Mouse (Mus musculus): Measurements from ENCODE around the gene Dbp. TPM values are rescaled to one million over a fixed set of nuclear protein-coding genes. Genes with fewer than 3 reads are reported as not detected.

Dbp gene
- polyA plus RNA-seq, 1 experiment from 2014 or later: 6.4 TPM

DNA sequence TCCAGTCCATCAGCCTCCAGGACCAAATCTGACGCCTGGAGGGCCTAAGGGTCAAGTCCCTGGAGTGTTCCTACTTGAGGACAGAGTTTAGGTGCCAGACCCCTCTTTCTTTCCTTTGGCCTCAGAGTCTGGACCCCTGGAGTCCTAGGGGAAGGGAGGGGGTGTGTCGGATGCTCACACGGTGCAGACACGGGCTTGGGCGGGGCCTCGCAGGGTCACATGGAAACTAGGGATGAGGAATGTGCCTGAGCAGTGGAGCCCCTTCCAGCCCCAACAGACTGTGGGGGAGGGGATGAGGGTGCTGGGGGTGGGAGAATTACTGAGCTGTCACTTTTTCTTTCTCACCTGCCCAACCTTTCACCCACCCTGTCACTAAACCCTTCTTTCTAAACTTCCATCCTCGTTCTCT lies 989 bp downstream of the Dbp start:
- Histone ChIP-seq H3K27ac (ENCODE audit: low read length) (peak overlapping the region; percentile 91; the same call in 1 of the 2 replicates), H3K4me2 (replicated peaks; ENCODE audit: low read depth, low read length) (peak overlapping the region; percentile 96), H3K4me3 (ENCODE audit: low read depth, low read length) (peak overlapping the region; percentile 74), H3K9ac (replicated peaks; ENCODE audit: low read depth, low read length) (peak overlapping the region; percentile 73), H3K36me3 (ENCODE audit: control insufficient read depth, insufficient read depth, low read length) (peaks cover 13% of the 10 kb centered on the region; the same call in 1 of the 2 replicates), H3K4me1 (ENCODE audit: control insufficient read depth, insufficient read depth, low read length) (peaks cover 28% of the 10 kb centered on the region), H3K27me3 (ENCODE audit: control insufficient read depth, insufficient read depth, low read length) (no peaks in the 10 kb centered on the region), H3K9me3 (ENCODE audit: control insufficient read depth, low read depth, low read length) (no peaks in the 10 kb centered on the region)
- WGBS: 1% methylated on average over 7 of the region's 7 CpGs
- 0 out of 2 replicates have a peak, but pooled peaks have one; percentile 17 for ATAC-seq (ENCODE audit: insufficient number of reproducible peaks, insufficient read depth, low FRiP score, low read depth)

DNA sequence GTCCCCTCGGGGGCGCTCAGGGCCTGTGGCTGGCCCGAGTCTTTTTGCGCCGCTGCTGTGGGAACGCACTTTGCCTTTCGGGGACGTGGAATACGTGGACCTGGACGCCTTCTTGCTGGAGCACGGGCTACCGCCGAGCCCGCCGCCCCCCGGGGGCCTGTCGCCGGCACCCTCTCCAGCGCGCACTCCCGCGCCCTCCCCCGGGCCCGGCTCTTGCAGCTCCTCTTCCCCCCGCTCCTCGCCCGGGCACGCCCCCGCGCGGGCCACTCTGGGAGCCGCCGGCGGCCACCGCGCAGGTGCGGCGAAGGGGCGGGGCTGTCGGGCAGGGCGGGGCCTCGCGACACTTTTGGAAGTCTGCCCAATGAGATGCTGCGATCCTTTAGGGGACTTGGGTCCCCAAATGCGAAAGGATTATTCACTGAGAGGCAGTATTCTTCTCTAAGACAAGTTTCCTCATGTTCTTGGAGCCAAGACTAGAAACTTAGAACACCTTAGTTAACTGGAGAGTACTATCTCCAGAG lies 1.9 kb downstream of the Dbp start:
- Histone ChIP-seq H3K4me3 (ENCODE audit: low read depth, low read length) (peak overlapping the region; percentile 74), H3K36me3 (ENCODE audit: control insufficient read depth, insufficient read depth, low read length) (peaks cover 22% of the 10 kb centered on the region), H3K9me3 (ENCODE audit: control insufficient read depth, low read depth, low read length) (no peaks in the 10 kb centered on the region), H3K4me1 (ENCODE audit: control insufficient read depth, insufficient read depth, low read length) (peaks cover 22% of the 10 kb centered on the region), H3K9ac (replicated peaks; ENCODE audit: low read depth, low read length) (peak overlapping the region; percentile 73), H3K27me3 (ENCODE audit: control insufficient read depth, insufficient read depth, low read length) (no peaks in the 10 kb centered on the region), H3K27ac (ENCODE audit: low read length) (peak overlapping the region; percentile 74), H3K4me2 (replicated peaks; ENCODE audit: low read depth, low read length) (peak overlapping the region; percentile 96)
- WGBS: 1% methylated on average over 45 of the region's 45 CpGs
- ATAC-seq (ENCODE audit: insufficient number of reproducible peaks, insufficient read depth, low FRiP score, low read depth): 0 out of 2 replicates have a peak, but pooled peaks have one; percentile 4

DNA sequence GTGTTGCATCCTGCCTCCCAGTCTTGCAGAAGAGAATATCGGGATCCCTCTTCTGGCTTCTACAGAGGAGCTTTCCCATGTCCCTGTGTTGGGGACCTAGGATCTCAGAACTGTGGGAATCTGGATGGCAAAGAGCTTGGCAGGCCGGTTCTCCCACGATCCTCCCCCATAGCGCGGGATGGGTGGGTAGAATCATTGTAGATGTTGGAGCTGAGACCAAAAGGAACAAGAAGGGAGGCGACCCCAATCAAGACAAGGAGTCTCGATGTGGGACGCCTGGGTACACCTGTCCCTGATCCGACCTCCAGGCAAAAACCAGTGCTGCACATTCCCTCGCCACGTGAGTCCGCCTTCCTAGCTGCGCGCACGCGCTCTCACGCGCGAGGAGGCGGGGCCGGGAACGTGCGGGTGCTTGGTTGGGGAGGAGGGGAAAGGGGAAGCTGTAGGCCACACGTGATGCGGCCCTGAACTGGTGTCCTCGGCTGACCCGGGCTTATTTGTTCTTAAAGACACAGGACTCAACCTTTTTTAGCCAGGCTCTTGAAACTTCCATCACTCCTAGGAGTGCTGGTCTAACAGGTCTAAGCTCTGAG lies 2.6 kb downstream of the Dbp start:
- H3K27me3 ChIP-seq (ENCODE audit: control insufficient read depth, insufficient read depth, low read length): no peaks in the 10 kb centered on the region
- H3K36me3 ChIP-seq (ENCODE audit: control insufficient read depth, insufficient read depth, low read length): peaks cover 28% of the 10 kb centered on the region
- ATAC-seq (ENCODE audit: insufficient number of reproducible peaks, insufficient read depth, low FRiP score, low read depth): peak; percentile 8; the same call in 1 of the 2 replicates
- peak overlapping the region; percentile 74 for H3K27ac ChIP-seq (ENCODE audit: low read length)
- 1% methylated on average over 27 of the region's 27 CpGs for WGBS
- H3K4me3 ChIP-seq (ENCODE audit: low read depth, low read length): peak overlapping the region; percentile 74
- peak overlapping the region; percentile 73; the same call in 1 of the 2 replicates for H3K9ac ChIP-seq (replicated peaks; ENCODE audit: low read depth, low read length)
- H3K9me3 ChIP-seq (ENCODE audit: control insufficient read depth, low read depth, low read length): no peaks in the 10 kb centered on the region
- peak overlapping the region; percentile 96 for H3K4me2 ChIP-seq (replicated peaks; ENCODE audit: low read depth, low read length)
- H3K4me1 ChIP-seq (ENCODE audit: control insufficient read depth, insufficient read depth, low read length): peaks cover 22% of the 10 kb centered on the region

DNA sequence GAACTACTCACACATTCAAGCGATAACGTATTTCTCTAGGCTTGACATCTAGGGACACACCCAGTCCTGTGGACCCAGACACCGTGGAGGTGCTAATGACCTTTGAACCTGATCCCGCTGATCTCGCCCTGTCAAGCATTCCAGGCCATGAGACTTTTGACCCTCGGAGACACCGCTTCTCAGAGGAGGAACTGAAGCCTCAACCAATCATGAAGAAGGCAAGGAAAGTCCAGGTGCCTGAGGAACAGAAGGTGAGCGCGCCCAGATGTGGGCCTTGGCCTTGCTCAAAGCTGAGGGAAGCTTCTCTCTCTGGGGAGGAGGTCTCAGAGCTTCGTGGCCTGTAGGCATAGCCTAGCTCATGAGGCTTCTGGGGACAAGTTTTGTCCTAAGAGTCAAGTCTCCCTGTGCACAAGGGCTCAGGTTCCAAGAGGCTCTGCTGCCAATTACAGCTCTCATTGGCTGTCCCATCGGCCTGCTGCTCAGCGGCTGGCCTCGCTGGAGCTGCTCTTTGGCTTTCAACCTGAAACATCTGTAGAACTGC lies 3.4 kb downstream of the Dbp start:
- peak overlapping the region; percentile 96 for H3K4me2 ChIP-seq (replicated peaks; ENCODE audit: low read depth, low read length)
- peaks cover 24% of the 10 kb centered on the region for H3K4me1 ChIP-seq (ENCODE audit: control insufficient read depth, insufficient read depth, low read length)
- WGBS: 35% methylated on average over 13 of the region's 13 CpGs
- no peak for ATAC-seq (ENCODE audit: insufficient number of reproducible peaks, insufficient read depth, low FRiP score, low read depth)
- no peaks in the 10 kb centered on the region for H3K9me3 ChIP-seq (ENCODE audit: control insufficient read depth, low read depth, low read length)
- peaks cover 36% of the 10 kb centered on the region for H3K36me3 ChIP-seq (ENCODE audit: control insufficient read depth, insufficient read depth, low read length)
- H3K9ac ChIP-seq (replicated peaks; ENCODE audit: low read depth, low read length): 0 out of 2 replicates have a peak overlapping the region, but pooled peaks have one; percentile 6
- peak overlapping the region; percentile 74; the same call in 1 of the 2 replicates for H3K27ac ChIP-seq (ENCODE audit: low read length)
- no peaks in the 10 kb centered on the region for H3K27me3 ChIP-seq (ENCODE audit: control insufficient read depth, insufficient read depth, low read length)
- 0 out of 2 replicates have a peak overlapping the region, but pooled peaks have one; percentile 74 for H3K4me3 ChIP-seq (ENCODE audit: low read depth, low read length)

DNA sequence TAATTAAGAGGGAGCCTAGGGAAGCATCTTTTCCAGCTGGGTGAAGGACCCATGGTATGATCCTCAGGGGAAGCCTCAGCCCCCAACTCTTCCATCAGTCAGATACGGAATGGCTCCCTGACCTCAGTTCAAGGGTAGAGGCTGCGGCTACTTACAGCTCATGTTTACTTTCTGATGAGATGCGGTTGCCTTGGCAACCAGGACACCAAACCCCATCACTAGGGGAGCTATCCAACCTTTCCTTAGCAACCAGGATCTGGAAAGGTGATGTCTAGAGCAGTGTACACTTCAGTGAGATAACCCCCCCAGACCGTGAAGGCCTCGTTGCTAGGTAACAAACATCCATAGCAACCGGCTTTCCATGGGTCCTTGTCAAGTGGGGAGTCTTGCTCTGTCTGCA lies 4.1 kb downstream of the Dbp start:
- no peak overlapping the region for H3K4me3 ChIP-seq (ENCODE audit: low read depth, low read length)
- no peak for ATAC-seq (ENCODE audit: insufficient number of reproducible peaks, insufficient read depth, low FRiP score, low read depth)
- no peaks in the 10 kb centered on the region for H3K27me3 ChIP-seq (ENCODE audit: control insufficient read depth, insufficient read depth, low read length)
- H3K4me2 ChIP-seq (replicated peaks; ENCODE audit: low read depth, low read length): no peak overlapping the region; the same call in 1 of the 2 replicates
- no peak overlapping the region for H3K9ac ChIP-seq (replicated peaks; ENCODE audit: low read depth, low read length)
- H3K9me3 ChIP-seq (ENCODE audit: control insufficient read depth, low read depth, low read length): no peaks in the 10 kb centered on the region
- 34% methylated on average over 6 of the region's 6 CpGs for WGBS
- peaks cover 24% of the 10 kb centered on the region for H3K4me1 ChIP-seq (ENCODE audit: control insufficient read depth, insufficient read depth, low read length)
- H3K27ac ChIP-seq (ENCODE audit: low read length): no peak overlapping the region
- H3K36me3 ChIP-seq (ENCODE audit: control insufficient read depth, insufficient read depth, low read length): peaks cover 41% of the 10 kb centered on the region

DNA sequence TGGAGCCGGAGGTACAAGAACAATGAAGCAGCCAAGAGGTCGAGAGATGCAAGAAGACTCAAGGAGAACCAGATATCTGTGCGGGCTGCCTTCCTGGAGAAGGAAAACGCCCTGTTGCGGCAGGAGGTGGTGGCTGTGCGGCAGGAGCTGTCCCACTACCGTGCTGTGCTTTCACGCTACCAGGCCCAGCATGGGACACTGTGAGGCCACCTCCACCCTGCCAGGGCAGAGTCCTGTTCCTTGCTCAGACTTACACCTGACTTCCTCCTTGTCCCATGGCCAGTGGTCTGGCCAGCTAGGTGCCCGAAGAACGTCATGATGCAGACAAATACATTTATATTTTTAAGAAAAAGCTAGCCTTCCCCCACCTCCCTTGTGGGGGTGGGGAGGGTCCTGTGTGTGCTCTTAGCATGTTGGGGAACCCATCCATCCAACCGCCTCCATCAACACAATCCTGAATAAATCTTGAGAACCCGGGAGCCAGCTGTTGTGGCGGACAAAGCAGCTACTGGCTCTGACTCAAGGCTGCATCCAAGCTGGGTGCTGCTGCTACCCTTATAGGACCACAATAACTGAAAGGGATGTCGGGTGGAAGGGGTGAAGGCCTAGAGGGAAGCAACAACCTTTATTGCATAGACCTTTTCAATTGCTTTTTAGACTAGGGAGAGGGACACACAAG lies 4.9 kb downstream of the Dbp start:
- WGBS: 74% methylated on average over 14 of the region's 14 CpGs
- no peak overlapping the region for H3K9ac ChIP-seq (replicated peaks; ENCODE audit: low read depth, low read length)
- peaks cover 29% of the 10 kb centered on the region for H3K4me1 ChIP-seq (ENCODE audit: control insufficient read depth, insufficient read depth, low read length)

DNA sequence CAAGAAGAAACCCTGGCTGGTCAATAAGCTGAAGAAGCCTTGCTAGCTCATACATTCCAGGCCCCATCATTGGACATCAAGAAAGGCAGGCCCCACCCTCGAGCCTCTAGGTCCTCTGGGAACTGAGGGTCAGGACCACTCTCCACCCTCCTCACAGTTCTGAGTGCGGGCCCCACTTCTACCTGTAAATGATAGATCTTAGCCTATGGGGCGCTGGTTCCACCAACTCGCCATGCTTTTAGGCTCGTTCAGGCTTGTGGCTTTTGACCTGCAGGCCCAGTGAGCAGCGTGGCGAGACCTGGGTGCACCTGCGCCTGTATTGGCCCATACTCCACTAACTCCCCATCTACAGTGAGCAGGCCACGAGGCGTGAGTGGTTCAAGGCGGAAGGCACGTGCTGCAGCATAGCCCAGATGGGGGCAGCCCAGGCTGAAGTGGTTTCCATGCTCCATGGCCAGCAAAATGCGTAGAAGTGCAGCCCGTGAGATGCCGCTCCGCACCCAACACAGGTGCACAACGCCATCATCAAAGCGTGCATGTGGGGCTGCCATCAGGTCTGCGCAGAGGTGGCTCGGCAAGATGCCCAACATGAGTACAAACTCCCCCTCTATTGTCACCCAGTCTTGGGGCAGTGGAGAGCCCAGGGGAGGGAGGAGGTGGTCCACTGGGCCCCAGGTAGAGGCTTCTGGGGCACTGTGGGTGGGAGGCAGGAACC lies 5.7 kb downstream of the Dbp start:
- no peak for ATAC-seq (ENCODE audit: insufficient number of reproducible peaks, insufficient read depth, low FRiP score, low read depth)
- WGBS: 88% methylated on average over 20 of the region's 20 CpGs
- Histone ChIP-seq H3K4me1 (ENCODE audit: control insufficient read depth, insufficient read depth, low read length) (peaks cover 32% of the 10 kb centered on the region), H3K4me2 (replicated peaks; ENCODE audit: low read depth, low read length) (no peak overlapping the region), H3K9ac (replicated peaks; ENCODE audit: low read depth, low read length) (no peak overlapping the region), H3K4me3 (ENCODE audit: low read depth, low read length) (no peak overlapping the region), H3K36me3 (ENCODE audit: control insufficient read depth, insufficient read depth, low read length) (peaks cover 41% of the 10 kb centered on the region), H3K9me3 (ENCODE audit: control insufficient read depth, low read depth, low read length) (no peaks in the 10 kb centered on the region), H3K27ac (ENCODE audit: low read length) (no peak overlapping the region), H3K27me3 (ENCODE audit: control insufficient read depth, insufficient read depth, low read length) (no peaks in the 10 kb centered on the region)

More for the DNA sequence above, 4.9 kb downstream of the Dbp start:
- no peak overlapping the region for H3K4me2 ChIP-seq (replicated peaks; ENCODE audit: low read depth, low read length)
- H3K4me3 ChIP-seq (ENCODE audit: low read depth, low read length): no peak overlapping the region
- peaks cover 41% of the 10 kb centered on the region for H3K36me3 ChIP-seq (ENCODE audit: control insufficient read depth, insufficient read depth, low read length)
- H3K27ac ChIP-seq (ENCODE audit: low read length): no peak overlapping the region
- no peaks in the 10 kb centered on the region for H3K9me3 ChIP-seq (ENCODE audit: control insufficient read depth, low read depth, low read length)
- ATAC-seq (ENCODE audit: insufficient number of reproducible peaks, insufficient read depth, low FRiP score, low read depth): no peak
- no peaks in the 10 kb centered on the region for H3K27me3 ChIP-seq (ENCODE audit: control insufficient read depth, insufficient read depth, low read length)
